Mouse (Mus musculus): Measurements from ENCODE around the gene Cacul1. TPM values are rescaled to one million over a fixed set of nuclear protein-coding genes. Genes with fewer than 3 reads are reported as not detected.

Gene Cacul1
- polyA plus RNA-seq, 1 experiment: 9.6 TPM

DNA sequence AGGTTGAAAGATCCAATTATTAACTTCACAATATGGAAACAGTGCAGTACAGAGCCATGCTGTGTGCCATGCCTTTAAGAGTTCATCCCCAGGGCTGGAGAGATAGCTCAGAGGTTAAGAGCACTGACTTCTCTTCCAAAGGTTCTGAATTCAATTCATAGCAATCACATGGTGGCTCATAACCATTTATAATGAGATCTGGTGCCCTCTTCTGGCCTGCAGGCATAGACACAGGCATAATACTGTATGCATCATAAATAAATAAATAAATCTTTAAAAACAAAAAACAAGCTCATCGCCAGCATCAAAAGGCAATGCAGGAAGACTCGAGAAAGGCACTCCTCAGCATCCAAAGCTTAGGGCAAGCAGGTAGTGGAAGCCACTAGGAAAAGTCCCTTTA lies 37.5 kb downstream of the Cacul1 start:
- 72% methylated on average over 2 of the region's 2 CpGs for WGBS
- no peak for TF ChIP-seq CTCF (IDR thresholded peaks at IDR 0.05; ENCODE audit: insufficient read depth, low read length)
- TF ChIP-seq POLR2A (IDR thresholded peaks at IDR 0.05; ENCODE audit: borderline replicate concordance, extremely low read depth, low read depth, low read length): no peak
- H3K4me3 ChIP-seq (replicated peaks; ENCODE audit: extremely low read depth, low read depth, low read length): no peak overlapping the region
- no peak for DNase-seq
- H3K4me1 ChIP-seq (ENCODE audit: control insufficient read depth, insufficient read depth, low read length): no peaks in the 10 kb centered on the region

DNA sequence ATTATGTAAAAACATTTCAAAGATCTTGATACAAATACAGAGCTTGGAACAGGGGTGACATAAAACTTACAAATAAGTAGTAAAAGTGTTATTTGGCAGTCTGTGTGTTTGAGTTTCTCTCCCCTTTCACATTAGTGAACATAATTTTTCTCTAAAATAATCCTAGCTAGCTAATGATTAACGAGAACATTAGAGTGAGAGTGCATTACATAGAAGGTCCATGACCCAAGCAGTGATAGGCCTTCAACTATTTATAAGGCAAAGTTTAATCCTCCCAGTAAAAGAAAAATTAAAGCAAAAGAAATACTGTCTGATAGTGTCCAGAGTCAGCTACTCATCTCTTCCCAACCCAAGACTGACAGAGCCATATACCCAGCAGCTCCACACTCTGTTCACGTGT lies 48.9 kb downstream of the Cacul1 start:
- no peak for TF ChIP-seq POLR2A (IDR thresholded peaks at IDR 0.05; ENCODE audit: borderline replicate concordance, extremely low read depth, low read depth, low read length)
- no peak for TF ChIP-seq CTCF (IDR thresholded peaks at IDR 0.05; ENCODE audit: insufficient read depth, low read length)
- Histone ChIP-seq H3K4me1 (ENCODE audit: control insufficient read depth, insufficient read depth, low read length) (peaks cover 3% of the 10 kb centered on the region; the same call in 1 of the 2 replicates), H3K4me3 (replicated peaks; ENCODE audit: extremely low read depth, low read depth, low read length) (no peak overlapping the region)
- no peak for DNase-seq
- 96% methylated on average over 2 of the region's 2 CpGs for whole genome bisulfite sequencing

DNA sequence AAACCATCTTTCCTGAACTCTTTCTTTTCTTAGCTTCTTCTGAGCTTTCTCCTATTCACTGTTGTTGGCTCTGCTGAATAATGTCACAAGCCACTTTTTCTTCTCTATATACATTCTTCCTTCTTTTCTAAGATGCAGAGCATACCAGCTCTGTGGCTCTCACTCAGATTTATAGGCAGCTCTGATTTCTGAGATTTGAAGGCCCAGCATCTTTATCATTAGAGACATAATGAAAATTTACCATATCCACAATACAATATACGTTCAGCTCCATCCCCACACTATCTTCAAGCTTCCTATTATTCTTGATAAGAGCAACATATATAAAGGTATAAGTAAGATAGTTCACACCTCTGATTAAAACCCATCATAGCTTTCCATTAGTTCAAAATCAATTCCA lies 50.7 kb downstream of the Cacul1 start:
- H3K4me1 ChIP-seq (ENCODE audit: control insufficient read depth, insufficient read depth, low read length): peaks cover 3% of the 10 kb centered on the region; the same call in 1 of the 2 replicates
- 95% methylated on average over 1 of the region's 1 CpGs for WGBS
- no peak for DNase-seq

DNA sequence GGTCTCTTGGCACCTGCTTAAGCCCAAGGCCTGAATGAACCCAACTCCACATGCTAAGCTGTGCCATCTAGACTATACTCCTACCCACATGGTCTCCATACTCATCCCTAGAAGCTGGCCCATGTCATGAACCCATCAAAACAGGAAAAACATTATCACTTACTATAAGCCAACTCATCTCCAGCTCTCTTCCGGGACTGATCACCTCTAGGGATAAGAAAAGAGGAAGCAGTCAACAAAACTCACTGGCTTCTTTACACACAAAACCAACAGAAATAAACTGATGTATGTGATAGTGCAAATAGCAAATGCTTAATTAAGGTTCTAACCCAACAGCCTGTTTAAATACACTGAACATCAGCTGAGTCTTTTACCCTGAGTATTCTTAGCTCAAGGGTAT lies 51.5 kb downstream of the Cacul1 start:
- H3K4me1 ChIP-seq (ENCODE audit: control insufficient read depth, insufficient read depth, low read length): peaks cover 3% of the 10 kb centered on the region; the same call in 1 of the 2 replicates
- no peak overlapping the region for H3K4me3 ChIP-seq (replicated peaks; ENCODE audit: extremely low read depth, low read depth, low read length)
- no peak for DNase-seq
- TF ChIP-seq CTCF (IDR thresholded peaks at IDR 0.05; ENCODE audit: insufficient read depth, low read length): no peak
- TF ChIP-seq POLR2A (IDR thresholded peaks at IDR 0.05; ENCODE audit: borderline replicate concordance, extremely low read depth, low read depth, low read length): no peak
- 53% methylated on average over 1 of the region's 1 CpGs for WGBS

More for the DNA sequence above, 50.7 kb downstream of the Cacul1 start:
- TF ChIP-seq CTCF (IDR thresholded peaks at IDR 0.05; ENCODE audit: insufficient read depth, low read length) (no peak), POLR2A (IDR thresholded peaks at IDR 0.05; ENCODE audit: borderline replicate concordance, extremely low read depth, low read depth, low read length) (no peak)
- H3K4me3 ChIP-seq (replicated peaks; ENCODE audit: extremely low read depth, low read depth, low read length): no peak overlapping the region

DNA sequence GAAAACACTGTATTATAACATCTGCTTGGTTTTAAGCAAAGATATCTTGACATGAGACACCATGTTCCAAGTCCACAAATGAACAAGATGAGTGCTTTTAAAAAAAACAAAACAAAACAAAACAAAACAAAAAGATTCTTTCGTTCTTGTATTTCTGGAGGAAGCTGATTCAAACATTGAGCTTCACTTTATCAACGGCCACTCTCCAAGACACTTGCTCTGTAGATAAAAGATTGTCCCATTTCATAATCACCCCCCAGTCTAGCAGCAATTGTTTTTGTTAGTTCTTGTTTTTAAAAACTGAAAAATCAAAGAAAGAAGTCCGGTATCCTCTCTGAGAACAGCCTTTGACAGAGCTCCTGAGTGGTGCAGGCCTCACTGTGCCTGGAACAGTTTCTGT lies 52.2 kb downstream of the Cacul1 start:
- WGBS: 75% methylated on average over 3 of the region's 3 CpGs
- no peak overlapping the region for H3K4me3 ChIP-seq (replicated peaks; ENCODE audit: extremely low read depth, low read depth, low read length)
- H3K4me1 ChIP-seq (ENCODE audit: control insufficient read depth, insufficient read depth, low read length): no peaks in the 10 kb centered on the region; the same call in 1 of the 2 replicates
- TF ChIP-seq POLR2A (IDR thresholded peaks at IDR 0.05; ENCODE audit: borderline replicate concordance, extremely low read depth, low read depth, low read length) (no peak), CTCF (IDR thresholded peaks at IDR 0.05; ENCODE audit: insufficient read depth, low read length) (no peak)
- DNase-seq: no peak

DNA sequence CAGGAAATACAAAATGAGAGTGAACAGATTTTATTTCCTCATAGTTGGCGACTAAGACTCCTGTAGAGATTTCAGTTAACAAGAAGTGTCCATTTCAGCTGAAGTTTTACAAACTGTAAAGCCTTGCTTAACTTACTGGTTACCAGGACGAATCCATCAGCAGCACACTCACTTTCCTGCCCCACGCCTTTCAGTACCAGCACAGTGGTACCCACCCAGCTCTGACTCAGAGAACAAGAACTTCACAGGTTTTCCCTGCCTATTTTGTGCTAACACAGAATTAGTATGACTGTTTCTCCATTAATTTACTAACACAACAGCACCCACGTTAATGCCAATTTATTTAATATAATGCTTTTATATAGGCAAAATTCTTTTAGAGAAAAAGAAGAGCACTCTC lies 53.9 kb downstream of the Cacul1 start:
- Histone ChIP-seq H3K4me1 (ENCODE audit: control insufficient read depth, insufficient read depth, low read length) (no peaks in the 10 kb centered on the region; the same call in 1 of the 2 replicates), H3K4me3 (replicated peaks; ENCODE audit: extremely low read depth, low read depth, low read length) (no peak overlapping the region)
- TF ChIP-seq POLR2A (IDR thresholded peaks at IDR 0.05; ENCODE audit: borderline replicate concordance, extremely low read depth, low read depth, low read length) (no peak), CTCF (IDR thresholded peaks at IDR 0.05; ENCODE audit: insufficient read depth, low read length) (no peak)
- no peak for DNase-seq
- 69% methylated on average over 4 of the region's 4 CpGs for WGBS

DNA sequence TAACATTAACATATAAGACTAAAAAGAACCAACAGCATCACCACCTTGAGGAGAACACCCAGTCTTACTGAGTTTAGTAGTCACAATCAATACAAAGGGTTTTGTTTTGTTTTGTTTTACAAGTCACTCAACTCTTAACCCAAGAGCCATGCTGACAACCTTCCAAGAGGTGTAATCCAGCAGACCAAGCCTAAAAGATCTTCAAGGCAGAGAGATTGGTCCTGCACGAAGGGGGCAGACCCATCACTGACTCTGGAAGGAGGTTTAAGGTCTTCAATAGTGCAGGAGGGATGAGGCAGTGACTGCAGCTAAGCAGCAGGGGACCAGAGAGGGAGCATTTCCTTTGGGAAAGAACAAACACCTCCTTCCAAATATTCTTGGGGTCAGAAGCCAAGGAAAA lies 55.7 kb downstream of the Cacul1 start:
- DNase-seq: no peak
- 74% methylated on average over 1 of the region's 1 CpGs for WGBS
- no peaks in the 10 kb centered on the region; the same call in 1 of the 2 replicates for H3K4me1 ChIP-seq (ENCODE audit: control insufficient read depth, insufficient read depth, low read length)
- H3K4me3 ChIP-seq (replicated peaks; ENCODE audit: extremely low read depth, low read depth, low read length): no peak overlapping the region
- TF ChIP-seq CTCF (IDR thresholded peaks at IDR 0.05; ENCODE audit: insufficient read depth, low read length): no peak
- TF ChIP-seq POLR2A (IDR thresholded peaks at IDR 0.05; ENCODE audit: borderline replicate concordance, extremely low read depth, low read depth, low read length): no peak

DNA sequence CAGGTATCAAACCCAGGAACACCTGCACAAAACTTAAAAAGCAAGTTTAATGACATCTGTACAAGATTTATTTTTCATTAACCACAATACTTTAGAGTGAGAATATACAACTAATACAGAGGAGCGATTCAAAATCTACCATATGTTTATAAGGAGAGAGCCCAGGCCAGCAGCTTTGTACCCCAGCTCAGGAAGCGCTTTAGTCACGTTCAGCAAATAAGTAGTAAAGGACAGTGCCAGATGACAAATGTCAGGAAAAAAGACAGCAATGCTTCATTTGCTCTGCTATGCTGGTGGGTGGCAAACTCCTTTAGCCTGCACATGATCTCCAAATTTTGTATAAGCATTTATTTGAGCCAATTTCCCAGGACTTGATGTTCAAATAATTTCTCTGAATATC lies 56.1 kb downstream of the Cacul1 start:
- TF ChIP-seq CTCF (IDR thresholded peaks at IDR 0.05; ENCODE audit: insufficient read depth, low read length) (no peak), POLR2A (IDR thresholded peaks at IDR 0.05; ENCODE audit: borderline replicate concordance, extremely low read depth, low read depth, low read length) (no peak)
- WGBS: 70% methylated on average over 3 of the region's 3 CpGs
- DNase-seq: no peak
- Histone ChIP-seq H3K4me1 (ENCODE audit: control insufficient read depth, insufficient read depth, low read length) (no peaks in the 10 kb centered on the region; the same call in 1 of the 2 replicates), H3K4me3 (replicated peaks; ENCODE audit: extremely low read depth, low read depth, low read length) (no peak overlapping the region)

DNA sequence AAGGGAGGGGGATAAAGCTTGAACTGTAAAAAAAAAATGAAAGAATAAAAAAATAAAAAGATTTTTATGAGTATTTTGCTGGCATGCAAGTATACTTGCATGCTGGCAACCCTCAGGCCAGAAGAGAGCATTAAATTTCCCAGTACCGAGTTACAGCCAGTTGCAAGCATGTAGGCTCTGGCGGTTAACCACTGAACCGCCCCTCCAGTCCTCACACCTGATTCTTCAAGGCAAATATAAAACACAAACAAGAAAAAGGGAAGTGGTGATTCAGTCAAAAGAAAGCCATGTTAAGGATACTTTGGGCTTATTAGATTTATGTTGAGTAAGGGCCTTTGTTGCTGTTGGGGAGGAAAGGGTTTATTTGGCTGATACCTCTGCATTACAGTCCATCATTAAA lies 60.7 kb downstream of the Cacul1 start:
- 86% methylated on average over 3 of the region's 3 CpGs for WGBS
- Histone ChIP-seq H3K4me3 (replicated peaks; ENCODE audit: extremely low read depth, low read depth, low read length) (no peak overlapping the region), H3K4me1 (ENCODE audit: control insufficient read depth, insufficient read depth, low read length) (no peaks in the 10 kb centered on the region)
- no peak for DNase-seq
- no peak for TF ChIP-seq CTCF (IDR thresholded peaks at IDR 0.05; ENCODE audit: insufficient read depth, low read length)
- TF ChIP-seq POLR2A (IDR thresholded peaks at IDR 0.05; ENCODE audit: borderline replicate concordance, extremely low read depth, low read depth, low read length): no peak

DNA sequence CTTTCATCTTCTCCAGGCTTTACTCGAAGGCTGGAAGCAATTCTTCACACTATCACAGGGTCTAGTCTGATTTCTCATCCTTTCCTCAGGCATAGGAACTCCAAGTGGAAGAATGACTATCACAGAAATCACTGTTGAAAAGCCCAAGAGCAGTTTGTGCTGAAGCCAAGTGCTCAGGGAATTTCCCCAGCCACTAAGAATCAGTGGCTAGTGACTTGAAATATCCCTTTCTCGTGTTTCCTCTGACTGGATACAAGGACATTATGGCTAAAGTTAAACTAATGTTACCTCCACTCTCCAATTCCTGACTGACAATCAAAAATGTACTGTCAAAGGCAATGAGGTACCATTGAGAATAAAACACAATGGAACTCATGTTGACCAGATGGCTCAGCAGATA lies 65.8 kb downstream of the Cacul1 start:
- H3K4me3 ChIP-seq (replicated peaks; ENCODE audit: extremely low read depth, low read depth, low read length): no peak overlapping the region
- no peaks in the 10 kb centered on the region for H3K4me1 ChIP-seq (ENCODE audit: control insufficient read depth, insufficient read depth, low read length)
- WGBS: 53% methylated on average over 2 of the region's 2 CpGs
- TF ChIP-seq CTCF (IDR thresholded peaks at IDR 0.05; ENCODE audit: insufficient read depth, low read length) (no peak), POLR2A (IDR thresholded peaks at IDR 0.05; ENCODE audit: borderline replicate concordance, extremely low read depth, low read depth, low read length) (no peak)
- DNase-seq: no peak

Measured in lung, adult 2 months (tissue).